14 mouse cellular contexts compared by ENCODE assay signal in genomic region chr4:76403219-76403618, GRCm38 (mm10).
"Had no signal": no experiment of that assay in that cellular context is flagged by ENCODE, and none has a peak within 500 bp of the region (broad histone marks: within the 10 kb centered on the region; RNA-seq: fewer than 3 reads in every experiment).

No protein-coding gene starts in this region.

- H3K27ac ChIP-seq: layer of hippocampus, adult 2 months; limb, embryonic 12.5 days; liver, embryonic 13.5 days; lung, embryonic 15.5 days; midbrain, embryonic 12.5 days; neural tube, embryonic 13.5 days; stomach, postnatal 0 days had no signal

- H3K27me3 ChIP-seq: limb, embryonic 12.5 days; liver, embryonic 13.5 days; lung, embryonic 15.5 days; midbrain, embryonic 12.5 days; neural tube, embryonic 13.5 days had no signal

- H3K4me1 ChIP-seq: liver, embryonic 13.5 days; lung, embryonic 15.5 days had no signal

- H3K4me3 ChIP-seq: layer of hippocampus, adult 2 months; limb, embryonic 12.5 days; liver, embryonic 13.5 days; lung, embryonic 15.5 days; midbrain, embryonic 12.5 days; neural tube, embryonic 13.5 days had no signal

- DNase-seq: kidney, postnatal 10 days; kidney, postnatal 4 days; liver; liver, embryonic 13.5 days; liver, postnatal 0 days; right cerebral cortex, adult 18-20 months; right cerebral cortex, postnatal 25 days; thymus, postnatal 4 days had no signal
